ENCODE assay signal across 8 mouse cellular contexts in genomic region chr5:117955675-117956420, GRCm38 (mm10). TPM values are rescaled to one million over a fixed set of nuclear protein-coding genes. Genes with fewer than 3 reads are reported as not detected.
DNase-seq lines count a peak whose midpoint lies in the region; ATAC-seq and TF ChIP-seq lines count a peak whose summit lies in the region.

No protein-coding gene starts in this region.

- no peaks in the 10 kb centered on the region for H3K36me3 ChIP-seq in heart, embryonic 11.5 days (ENCODE audit: control insufficient read depth, insufficient read depth, low read length)
- H3K36me3 ChIP-seq in limb, embryonic 10.5 days: no peaks in the 10 kb centered on the region

- H3K4me3 ChIP-seq in heart, embryonic 11.5 days (ENCODE audit: low read depth, low read length): no peak overlapping the region
- no peak overlapping the region for H3K4me3 ChIP-seq in cortical plate, adult 2 months (ENCODE audit: insufficient read depth, low read length)
- H3K4me3 ChIP-seq in limb, embryonic 10.5 days: no peak overlapping the region

- H3K9me3 ChIP-seq in heart, embryonic 11.5 days (replicated peaks; ENCODE audit: control insufficient read depth, low read length): no peaks in the 10 kb centered on the region
- no peaks in the 10 kb centered on the region for H3K9me3 ChIP-seq in limb, embryonic 10.5 days (replicated peaks)

- no peak for ATAC-seq in heart, embryonic 11.5 days (replicated peaks; ENCODE audit: insufficient number of reproducible peaks, low FRiP score, low TSS enrichment)

- no peak overlapping the region for H3K27ac ChIP-seq in heart, embryonic 11.5 days (ENCODE audit: low read depth, low read length)
- H3K27ac ChIP-seq in cortical plate, adult 2 months (ENCODE audit: insufficient read depth, low read length): no peak overlapping the region
- no peak overlapping the region for H3K27ac ChIP-seq in limb, embryonic 10.5 days

- H3K4me1 ChIP-seq in heart, embryonic 11.5 days (ENCODE audit: control insufficient read depth, insufficient read depth, low read length): no peaks in the 10 kb centered on the region
- no peaks in the 10 kb centered on the region for H3K4me1 ChIP-seq in cortical plate, adult 2 months (ENCODE audit: control insufficient read depth, insufficient read depth, low read length)
- peaks cover 11% of the 10 kb centered on the region for H3K4me1 ChIP-seq in limb, embryonic 10.5 days

- TF ChIP-seq CTCF in cortical plate, adult 2 months (IDR thresholded peaks at IDR 0.05; ENCODE audit: extremely low read depth, insufficient read depth, low read length): peak; percentile 56

- H3K4me2 ChIP-seq in heart, embryonic 11.5 days: no peak overlapping the region

- H3K9ac ChIP-seq in heart, embryonic 11.5 days (ENCODE audit: low read depth, low read length): no peak overlapping the region

- 29% methylated on average over 10 of the region's 10 CpGs for WGBS in heart, embryonic 11.5 days (ENCODE audit: insufficient replicate concordance)
- WGBS in limb, embryonic 10.5 days: 45% methylated on average over 10 of the region's 10 CpGs

- peak; percentile 90 for DNase-seq in heart, adult 11 months
- DNase-seq in urinary bladder, postnatal 25 days (ENCODE audit: low spot score): peak; percentile 13
- no peak for DNase-seq in urinary bladder, postnatal 4 days (ENCODE audit: low spot score in 2 of 2)
- DNase-seq in limb, embryonic 10.5 days (ENCODE audit: low spot score): peak; percentile 42
- no peak for DNase-seq in right cerebral cortex, postnatal 10 days (ENCODE audit: low spot score in 2 of 2)
- no peak for DNase-seq in right cerebral cortex, postnatal 4 days

- H3K27me3 ChIP-seq in heart, embryonic 11.5 days (ENCODE audit: control insufficient read depth, insufficient read depth, low read length): no peaks in the 10 kb centered on the region
- no peaks in the 10 kb centered on the region; the same call in 1 of the 2 replicates for H3K27me3 ChIP-seq in limb, embryonic 10.5 days (ENCODE audit: low read depth, poor library complexity, severe bottlenecking)

- TF ChIP-seq POLR2A in cortical plate, adult 2 months (IDR thresholded peaks at IDR 0.05; ENCODE audit: extremely low read depth, insufficient read depth, low read length): no peak

RNA-seq across cellular contexts. Expression of gene Fbxo21, which starts 20.7 kb away (rescaled TPM):
- 46.2 and 52.8 TPM in 2 replicates for polyA plus RNA-seq in heart, embryonic 11.5 days (2014; fragmentation: Nextera tagmentation; extraction: Ambion mirVana)
- 90.4 and 92.1 TPM in 2 replicates for polyA plus RNA-seq in cortical plate, adult 2 months (2012; rRNA removed)
- 86.1 and 93.4 TPM in 2 replicates for polyA plus RNA-seq in limb, embryonic 10.5 days (2016; fragmentation: Nextera tagmentation; extraction: Ambion mirVana)

Comparison
In these comparisons a context has a peak if more than half of its experiments do, and no peak if none do; other contexts are left out.
1. DNase-seq: peak in heart, adult 11 months (single experiment), urinary bladder, postnatal 25 days (single experiment) and limb, embryonic 10.5 days (single experiment); none in urinary bladder, postnatal 4 days (0 of 2), right cerebral cortex, postnatal 10 days (0 of 2) and right cerebral cortex, postnatal 4 days (single experiment).